Mouse (Mus musculus): ENCODE measurements around the gene Acer3.
"Not testable (repeated sequence)": the region's sequence is repeated elsewhere in the genome, so short reads cannot be mapped to it uniquely, and the experiment has no call there.

Gene Acer3

DNA sequence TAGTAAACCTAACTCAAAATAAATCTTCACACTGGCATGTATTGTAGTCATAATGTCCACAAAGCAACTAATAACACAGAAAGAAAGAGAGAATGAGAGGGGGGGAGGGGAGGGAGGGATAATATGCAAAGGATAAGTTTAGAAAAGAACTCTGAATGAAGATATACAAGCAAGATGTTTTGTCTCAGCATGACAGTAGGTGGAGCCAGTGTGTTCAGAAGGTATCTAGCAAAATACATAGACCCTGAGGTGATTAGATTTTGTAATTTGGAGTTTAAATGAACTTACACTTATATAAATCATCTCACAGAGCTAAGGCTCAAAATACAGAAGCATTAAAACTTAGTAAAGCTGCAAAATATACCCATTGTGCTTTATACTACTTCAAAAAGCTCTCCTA is 44.7 kb downstream of the Acer3 start:
- DNase-seq: no peak

DNA sequence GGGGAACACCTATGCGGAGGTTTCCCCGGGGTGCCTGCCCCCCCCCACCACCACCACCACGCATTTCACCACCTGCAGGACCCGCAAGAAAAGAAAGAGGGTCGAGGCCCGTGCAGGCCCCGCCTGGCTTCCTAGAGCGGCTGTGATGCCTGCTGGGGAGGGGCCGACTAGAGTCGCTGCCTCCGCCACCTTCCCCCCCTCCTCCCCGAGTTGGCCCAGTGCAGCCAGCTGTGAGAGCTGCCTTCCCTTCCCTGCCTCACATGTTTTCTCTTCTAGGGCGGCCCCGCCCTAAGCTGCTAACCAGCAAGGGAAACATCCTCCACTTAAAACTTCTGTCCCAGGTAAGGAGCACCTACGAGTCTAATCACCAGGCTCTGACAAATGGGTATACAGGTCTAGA is 52.8 kb downstream of the Acer3 start:
- DNase-seq: not testable (repeated sequence)

DNA sequence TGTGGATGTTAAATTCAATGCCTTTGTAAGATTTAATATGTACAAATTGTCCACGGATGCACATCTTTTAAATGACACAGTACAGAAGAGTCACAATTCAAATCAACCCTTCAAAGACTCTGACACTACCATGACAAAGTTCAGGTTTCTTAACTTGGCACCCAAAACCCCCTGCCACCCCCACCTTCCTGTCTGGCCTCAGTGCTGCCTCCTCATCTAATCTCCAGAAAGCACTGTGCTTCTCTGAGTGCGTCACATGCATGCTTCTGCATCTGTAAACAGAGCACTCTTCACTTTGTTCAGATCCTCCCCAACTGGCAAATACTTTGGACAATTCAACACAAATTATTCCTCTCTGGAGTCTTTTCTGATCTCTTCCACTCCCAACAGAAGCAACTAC is 68.5 kb downstream of the Acer3 start:
- no peak for DNase-seq

DNA sequence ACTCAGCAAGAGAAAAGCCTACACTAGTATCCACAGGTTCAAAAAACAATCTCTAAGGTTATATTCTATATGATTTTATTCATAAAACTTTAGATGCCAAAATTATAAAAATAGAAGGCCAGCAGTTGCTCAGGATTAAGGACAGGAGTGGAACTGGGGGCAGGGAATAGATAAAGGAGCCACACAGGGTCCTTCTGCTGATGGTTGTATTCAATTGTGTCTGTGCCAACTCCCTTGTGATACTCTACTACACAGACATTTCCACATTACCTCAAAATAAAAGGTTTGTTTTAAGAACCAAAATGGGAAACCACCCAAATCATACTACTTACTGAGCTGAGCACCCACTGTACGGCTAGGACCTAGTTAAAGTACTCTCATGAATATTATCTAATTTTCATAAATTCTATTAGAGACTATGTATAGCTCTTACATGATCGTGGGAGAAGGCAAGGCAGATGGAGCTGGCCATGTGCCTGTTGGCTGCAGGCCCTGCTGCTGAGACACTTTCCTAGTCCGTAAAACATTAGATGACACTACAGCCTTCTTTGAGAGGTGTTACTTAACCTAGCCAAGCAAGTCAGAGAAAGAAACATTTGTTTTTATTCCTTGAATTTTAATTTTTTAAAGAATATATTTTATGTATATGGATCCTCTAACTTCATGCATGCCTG is 84.2 kb downstream of the Acer3 start:
- no peak for DNase-seq

DNA sequence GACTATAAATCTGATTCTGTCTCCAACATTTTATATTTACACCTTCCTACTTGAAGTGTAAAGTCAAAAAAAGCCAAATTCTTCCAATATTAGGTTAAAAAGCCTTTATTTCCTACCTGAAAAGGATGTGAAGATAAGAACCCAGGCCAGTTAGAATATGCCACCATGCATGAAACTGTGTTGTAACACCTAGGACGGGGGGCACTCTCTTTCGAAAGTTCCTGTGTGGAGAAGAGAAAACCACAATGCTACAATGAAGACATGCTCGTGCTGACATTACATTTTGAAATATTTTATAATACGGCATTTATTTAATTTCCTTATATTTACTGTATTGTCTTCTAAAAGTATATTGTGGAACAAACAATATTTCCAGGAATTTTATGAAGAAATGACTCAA is 97.2 kb downstream of the Acer3 start:
- DNase-seq: no peak

DNA sequence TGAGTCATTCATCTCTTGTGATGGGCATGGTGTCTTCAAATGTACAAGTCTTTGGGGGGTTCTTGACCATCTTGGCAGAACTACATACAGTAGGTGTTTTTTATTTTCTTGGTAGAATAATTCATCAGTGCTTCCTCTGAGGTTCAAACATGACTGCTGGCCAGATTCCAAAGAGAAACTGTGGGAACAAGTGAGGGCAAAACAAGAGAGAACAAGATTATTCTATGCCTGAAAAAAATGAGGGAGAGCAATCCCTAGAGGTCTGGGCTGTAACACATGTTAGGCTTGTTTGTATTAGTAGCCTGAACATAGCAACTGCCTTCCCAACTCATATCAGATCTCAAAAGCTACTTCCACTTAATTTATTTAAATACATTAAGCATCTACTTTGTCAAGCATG is 104.3 kb downstream of the Acer3 start:
- no peak for DNase-seq

DNA sequence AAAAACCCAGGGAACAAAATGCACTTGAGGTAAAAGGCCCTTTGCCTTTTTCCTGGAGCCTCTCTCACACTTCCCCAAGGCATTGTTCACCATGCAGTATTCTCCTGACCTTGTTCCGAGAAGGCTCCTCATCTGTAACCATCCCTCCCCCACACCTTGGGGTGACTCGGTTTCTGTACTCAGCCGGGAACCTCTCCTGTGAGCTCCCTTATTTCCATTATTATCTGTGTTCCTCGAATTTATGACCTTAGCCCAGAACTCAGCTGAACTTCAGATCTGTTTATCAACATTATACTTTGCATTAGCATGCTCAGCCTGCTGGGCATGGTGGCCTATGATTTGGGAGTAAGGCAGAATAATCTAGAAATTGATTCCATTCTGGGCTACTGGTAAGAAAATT is 118.1 kb downstream of the Acer3 start:
- DNase-seq: peak; percentile 71

DNA sequence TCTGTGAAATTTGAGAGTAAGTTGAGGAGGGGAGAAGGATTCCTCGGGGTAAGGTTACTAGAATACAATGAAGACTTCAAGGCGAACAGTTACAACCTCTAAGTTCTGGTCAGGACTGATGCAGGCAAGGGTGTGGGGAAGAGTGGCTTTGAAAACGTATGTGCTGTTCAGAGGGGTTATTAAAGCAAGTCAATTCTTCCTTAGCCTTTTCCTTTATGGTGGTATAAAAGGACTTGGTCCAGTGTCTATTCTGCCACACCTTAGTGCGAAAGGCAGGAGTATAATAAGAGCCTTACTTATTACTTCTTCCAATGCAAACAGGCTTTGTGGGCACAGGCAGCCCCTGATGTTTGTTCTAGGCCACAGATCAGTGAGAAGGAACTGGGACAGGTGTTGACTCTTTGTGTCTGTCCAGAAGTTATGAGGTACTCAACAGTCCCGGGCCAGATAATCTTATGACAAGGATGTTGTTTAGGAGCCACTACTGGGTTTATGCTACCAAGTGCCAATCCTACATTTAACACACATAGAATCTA is 119.4 kb downstream of the Acer3 start:
- peak; percentile 76 for DNase-seq

DNA sequence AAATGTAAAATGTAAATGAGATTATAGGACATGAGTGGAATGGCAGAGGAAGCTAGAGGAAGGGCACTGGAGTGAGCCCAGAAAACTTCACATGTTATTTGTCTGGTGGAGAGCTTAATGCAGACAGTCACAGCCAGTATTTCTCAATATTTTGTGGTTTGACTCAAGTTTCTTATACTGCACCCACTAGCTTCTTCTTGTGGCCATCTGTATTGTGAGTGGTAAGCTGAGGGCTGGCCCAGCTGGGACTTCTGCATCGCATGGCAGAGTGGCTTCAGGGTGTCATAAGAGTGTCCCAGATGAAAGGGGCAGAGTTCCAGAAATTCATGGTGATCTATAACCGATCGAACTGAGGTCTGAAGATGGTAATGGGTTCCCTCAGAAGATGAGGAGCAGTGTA is 120.6 kb downstream of the Acer3 start:
- peak; percentile 85 for DNase-seq

DNA sequence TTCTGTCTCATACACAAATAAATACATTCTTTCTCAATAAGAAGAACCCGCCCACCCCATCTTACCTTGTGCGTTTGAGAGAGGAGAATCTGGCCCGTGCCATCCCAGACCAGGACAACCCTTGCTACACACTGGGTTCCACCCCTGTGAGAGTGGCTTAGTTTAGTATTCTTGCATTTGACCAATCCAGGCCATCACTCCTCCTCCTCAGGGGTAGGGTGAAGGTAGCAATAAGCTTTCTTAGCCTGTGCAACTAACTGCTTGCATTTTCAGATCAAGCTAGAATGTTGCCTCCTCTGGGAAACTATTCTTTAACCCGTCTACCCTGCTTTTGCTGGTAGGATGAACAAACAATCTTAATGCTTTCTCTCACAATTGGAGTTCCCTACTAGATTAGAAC is 121.6 kb downstream of the Acer3 start, which contains the start of gene B3gnt6:
B3gnt6 (minus strand) TSS at position 101 of the 400 bp plus-strand sequence.
- DNase-seq: peak; percentile 77

DNA sequence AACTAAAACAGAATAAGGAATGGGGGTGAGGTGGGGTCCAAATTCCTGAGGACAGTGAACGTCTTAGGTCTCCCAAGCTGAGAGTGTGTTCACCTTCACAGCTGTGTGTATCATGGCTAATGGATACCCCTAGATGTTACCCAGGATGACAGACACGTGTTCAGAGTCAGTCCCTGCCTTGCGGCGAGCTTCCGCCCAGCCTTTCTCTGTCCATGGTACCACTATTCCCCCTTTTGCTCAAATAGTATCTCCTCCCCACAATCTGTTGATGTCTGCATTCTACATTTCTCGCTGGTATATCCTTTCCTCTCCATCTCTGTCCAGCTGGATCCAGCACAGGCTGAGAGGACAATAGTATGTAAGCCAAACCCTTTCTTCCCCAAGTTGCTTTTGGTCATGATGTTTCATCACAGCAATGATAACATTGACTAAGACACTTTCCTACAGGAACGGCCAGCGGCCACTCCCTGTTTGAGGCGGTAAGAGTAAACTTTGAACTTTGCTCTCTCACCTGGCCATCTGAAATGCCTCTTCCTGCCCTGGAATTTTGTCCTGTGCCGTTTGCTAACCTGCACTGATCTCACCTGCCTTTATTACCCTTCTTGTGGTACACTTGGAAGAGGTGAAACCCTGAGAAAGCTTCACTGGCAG is 125.7 kb downstream of the Acer3 start:
- DNase-seq: peak; percentile 77

DNA sequence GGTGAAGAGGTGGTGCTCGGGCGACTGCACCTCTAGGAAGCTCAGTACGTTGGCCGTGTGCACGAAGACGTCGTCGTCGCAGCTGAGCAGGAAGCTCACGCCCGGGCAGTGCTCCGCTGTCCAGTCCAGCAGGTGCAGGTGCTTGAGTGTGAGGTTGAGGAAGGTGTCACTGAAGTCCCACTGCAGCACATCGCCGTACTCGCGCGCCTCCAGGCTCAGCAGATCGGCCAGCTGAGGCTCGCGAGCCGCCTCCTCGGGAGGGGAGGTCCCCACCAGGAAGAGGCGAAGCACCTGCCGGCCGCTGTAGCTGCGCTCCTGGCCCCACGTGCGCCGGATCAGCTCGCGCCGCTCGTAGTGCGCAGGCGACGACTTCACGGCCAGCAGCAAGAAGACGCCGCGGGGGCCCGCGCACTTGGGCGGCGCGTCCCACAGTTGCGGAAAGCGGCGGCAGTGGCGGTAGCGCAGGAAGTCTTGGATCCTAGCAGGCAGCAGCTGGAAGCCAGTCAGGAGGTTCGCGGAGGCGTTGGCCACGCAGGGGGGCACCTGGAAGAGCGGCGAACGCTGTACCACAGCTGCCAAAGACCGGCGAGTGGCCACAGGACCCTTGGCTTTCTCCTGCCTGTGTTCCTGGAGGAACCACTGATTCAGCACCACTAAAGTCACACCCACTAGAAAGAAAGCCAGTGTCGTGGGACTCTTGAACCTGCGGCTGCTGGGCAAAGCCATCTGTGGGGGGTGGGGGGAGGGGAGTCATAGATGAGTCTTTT is 126.8 kb downstream of the Acer3 start:
- peak; percentile 83 for DNase-seq

DNA sequence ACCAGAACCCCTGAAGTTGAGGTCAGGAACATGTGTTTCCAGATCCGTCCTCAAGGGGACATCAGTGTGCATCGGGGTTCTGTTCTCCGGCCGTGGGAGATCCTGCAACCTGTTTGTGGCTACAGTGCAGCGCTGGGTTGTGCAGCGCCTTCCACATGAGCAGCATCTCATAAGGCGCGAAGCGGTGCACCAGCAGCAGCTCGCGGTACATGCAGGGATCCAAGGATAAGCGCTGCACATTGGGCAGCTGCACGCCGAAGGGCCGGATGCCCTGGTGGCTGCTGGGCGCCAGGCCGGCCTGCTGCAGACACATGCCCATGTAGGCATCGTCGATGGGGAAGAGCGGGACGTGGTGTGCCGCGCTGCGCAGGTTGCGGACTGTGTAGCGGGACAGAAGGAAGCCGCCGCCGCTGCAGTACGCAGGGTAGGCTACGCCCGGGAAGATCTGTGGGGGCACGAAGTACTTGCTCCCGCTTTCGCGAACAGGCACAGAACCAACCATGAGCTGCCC is 127.4 kb downstream of the Acer3 start:
- peak; percentile 91 for DNase-seq

DNA sequence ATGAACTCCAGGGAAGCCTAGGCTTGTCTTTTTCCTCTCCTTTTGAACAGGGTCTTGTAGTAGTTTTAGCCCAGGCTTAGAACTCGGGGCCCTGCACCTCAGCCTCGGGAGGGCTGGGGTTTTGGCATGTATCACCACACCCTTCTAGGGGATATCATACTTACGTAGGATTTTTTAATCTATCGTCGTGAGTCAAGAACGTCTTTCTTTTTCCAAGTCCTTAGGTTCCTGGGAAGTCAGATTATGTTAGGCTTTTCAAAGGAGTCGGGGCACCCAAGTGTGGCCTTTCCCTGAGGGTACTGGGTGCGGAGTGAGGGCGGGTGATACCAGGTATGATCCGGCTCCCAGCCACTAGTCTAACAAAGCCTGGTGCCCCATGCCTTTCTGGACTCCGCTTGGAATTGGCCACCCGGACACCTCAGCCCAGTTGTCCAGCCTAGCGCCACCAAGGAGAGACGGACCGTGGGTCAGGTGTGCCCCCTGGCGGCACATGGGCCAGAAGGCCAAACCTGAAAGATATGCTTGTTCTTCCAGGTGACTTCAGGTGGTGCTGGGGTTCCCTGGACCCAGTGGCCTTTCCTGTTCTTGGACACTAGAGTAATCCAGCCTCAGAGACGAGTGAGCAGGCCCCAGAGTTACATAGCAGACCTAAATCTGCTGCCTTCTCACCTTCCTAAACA is 129.3 kb downstream of the Acer3 start:
- DNase-seq: peak; percentile 74

DNA sequence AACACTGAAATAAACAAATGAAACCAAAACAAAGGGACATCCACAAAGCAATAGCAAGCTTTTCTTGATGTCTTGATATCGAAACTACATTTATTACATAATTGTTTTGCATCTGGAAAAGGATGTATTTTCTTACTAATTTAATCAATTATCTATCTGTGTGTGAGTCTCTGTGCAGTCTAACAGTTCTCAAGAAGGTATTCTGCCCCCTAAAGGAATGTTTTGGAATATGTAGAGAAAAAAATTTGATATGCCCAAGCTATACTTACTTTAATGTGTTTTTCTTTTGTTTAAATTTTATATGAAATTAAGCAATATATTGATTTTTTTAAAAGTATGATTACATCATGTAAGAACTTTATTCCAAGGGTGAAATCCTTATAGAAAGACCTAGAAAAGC is 130.4 kb downstream of the Acer3 start:
- no peak for DNase-seq

DNA sequence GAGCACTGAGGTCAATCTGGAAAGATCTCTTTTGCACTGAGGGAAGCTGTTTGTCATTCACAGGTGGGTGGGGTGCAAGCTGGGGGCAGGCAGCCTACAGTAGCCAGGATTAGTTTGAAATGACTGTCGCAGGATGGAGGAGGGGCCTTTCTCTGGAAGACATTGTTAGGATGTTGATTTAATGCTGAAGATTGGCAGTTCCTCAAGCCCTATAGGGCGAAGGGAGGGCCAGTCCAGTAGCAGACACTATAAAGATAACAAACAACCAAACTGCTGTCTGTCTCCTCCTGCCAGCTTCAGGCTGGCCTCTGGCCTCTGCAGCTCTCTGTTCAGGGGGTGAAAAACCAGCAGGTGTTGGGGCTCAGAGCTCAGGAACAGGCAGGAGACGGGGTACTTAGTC is 131.3 kb downstream of the Acer3 start:
- peak; percentile 68 for DNase-seq

DNA sequence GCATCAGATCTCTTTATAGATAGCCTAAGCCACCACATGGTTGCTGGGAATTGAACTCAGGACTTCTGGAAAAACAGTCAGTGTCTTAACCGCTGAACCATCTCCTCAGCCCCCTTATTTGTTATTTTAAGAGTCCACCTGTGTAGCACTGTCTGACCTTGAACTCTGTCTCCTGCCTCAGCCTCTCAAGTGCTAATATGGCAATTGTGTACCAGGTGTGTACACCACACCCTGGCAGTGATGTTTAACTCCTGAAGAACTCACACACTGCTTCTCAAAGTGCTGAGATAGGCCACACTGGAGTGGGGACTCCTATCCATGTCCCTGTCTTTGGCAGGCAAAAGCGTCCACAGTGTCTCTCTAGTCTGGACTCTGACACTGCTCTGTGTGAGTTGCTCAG is 132.3 kb downstream of the Acer3 start:
- DNase-seq: no peak

DNA sequence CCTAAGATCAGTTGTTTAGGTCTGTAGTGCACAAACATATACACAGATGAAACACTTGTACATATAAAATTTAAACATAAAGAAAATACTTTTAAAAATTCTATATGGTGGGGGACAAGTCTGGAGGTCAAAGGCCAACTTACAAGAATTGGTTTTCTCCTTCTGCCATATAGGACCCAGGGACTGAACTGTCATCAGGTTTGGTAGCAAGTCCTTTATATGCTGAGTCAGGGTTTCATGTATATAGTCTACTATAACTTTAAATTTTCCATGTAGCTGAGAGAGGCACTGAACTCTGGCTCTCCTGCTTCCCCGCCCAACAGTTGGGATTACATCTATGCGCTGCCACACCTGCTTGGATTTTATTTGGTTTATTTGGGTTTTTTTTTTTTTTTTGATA is 132.8 kb downstream of the Acer3 start:
- no peak for DNase-seq

DNA sequence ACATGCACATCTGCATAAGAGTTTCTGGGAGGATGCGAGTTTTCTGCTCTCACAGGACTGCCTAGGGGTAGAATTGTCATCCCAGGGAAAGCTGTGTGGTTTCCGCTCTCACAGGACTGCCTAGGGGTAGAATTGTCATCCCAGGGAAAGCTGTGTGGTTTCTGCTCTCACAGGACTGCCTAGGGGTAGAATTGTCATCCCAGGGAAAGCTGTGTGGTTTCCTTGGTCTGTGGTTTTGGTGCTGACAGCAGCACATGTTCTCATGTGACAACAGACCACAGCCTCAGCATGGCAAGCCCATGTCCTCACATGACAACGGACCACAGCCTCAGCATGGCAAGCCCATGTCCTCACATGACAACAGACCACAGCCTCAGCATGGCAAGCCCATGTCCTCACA is 133.7 kb downstream of the Acer3 start:
- DNase-seq: not testable (repeated sequence)

DNA sequence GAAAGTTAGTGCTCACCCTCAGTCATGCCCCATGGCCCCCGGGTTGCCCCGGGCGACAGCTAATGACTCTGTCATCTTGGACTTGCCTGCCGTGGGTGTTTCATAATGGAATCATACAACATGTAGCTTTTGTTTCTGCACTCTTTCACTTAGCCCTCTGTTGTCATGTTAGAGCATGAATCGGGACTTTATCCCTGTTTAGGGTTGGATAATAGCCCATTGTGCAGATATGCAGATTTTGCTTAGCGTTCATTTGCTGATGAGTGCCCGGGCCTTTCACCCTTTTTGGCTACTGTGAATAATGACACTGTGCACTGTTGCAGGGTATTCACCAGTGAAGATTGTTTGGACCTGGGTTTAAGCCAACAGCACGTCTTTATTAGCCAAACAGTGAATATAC is 134.4 kb downstream of the Acer3 start:
- no peak for DNase-seq

DNA sequence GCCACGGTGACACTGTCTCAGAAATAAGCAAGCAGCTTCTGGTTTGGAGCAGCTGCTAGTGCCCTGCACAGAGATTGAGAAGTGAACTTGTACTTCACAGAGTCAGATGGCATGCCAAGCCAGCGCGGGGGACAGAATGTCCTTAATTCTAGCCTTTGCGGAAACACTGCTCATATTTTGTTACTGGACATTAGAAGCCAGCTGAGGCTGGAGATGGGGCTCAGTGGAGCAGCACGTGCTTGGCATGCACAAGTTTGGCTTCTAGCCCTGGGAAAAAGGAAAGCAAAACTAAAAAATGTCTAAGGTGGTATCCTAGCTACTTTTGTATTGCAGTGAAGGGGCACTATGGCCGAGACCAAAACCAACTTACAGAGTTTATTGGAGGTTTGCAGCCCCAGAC is 135.7 kb downstream of the Acer3 start:
- DNase-seq: peak; percentile 92

DNA sequence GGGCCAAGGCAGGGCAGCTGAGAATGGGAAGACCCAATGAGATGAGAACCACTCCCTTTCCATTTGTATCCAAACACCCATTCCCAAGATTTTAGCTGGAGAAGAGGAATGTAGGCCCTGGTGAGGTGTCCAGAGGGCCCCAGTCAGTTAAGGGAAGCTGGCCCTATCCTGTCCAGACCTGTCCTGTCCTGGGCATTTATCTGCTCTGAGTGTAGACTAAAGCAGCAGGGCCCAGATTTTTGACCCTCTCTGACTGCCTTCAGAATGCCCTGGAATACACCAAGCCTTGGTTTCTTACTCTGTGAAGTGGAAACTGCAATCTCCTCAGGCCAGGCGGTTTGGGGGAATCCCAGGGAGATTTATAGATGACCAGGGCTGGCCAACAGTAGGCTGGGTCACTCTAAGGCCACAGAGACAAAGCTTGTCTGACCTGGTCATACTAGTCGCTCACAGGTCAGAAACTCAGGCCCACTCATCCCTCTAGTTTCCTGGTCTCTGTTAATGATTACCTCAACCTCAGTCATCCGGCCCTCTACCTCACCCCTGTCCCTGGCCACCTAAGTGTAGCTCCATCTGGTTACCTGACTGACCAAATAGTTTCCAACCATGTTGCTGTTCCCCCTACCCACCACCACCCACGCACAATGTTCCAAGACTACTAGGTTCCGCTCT is 142.3 kb downstream of the Acer3 start:
- peak; percentile 88 for DNase-seq

All from heart, adult 11 months (tissue).